Mouse (Mus musculus) heart, postnatal 0 days (tissue): ENCODE results near the gene Serpina3c. TPM values are rescaled to one million over a fixed set of nuclear protein-coding genes. Genes with fewer than 3 reads are reported as not detected.
"Not testable (repeated sequence)": the region's sequence is repeated elsewhere in the genome, so short reads cannot be mapped to it uniquely, and the experiment has no call there.

ENCODE experiments used
- ATAC-seq: fragments of 200-750 bp; cut with Nextera tagmentation; 2 replicates; pipeline ENCODE4 v1.8.0; 2017; ENCODE audit warnings: low read depth, moderate number of reproducible peaks, moderate library complexity; ENCODE audit not compliant: insufficient read depth
- DNase-seq: peaks from one replicate; pipeline ENCODE4 v3.0.0-alpha.2; 2016; ENCODE audit warnings: low spot score
- H3K27ac ChIP-seq: fragments of 300-500 bp; sonication (generic); 2 replicates; pipeline ENCODE4 v1.5.1; 2014; ENCODE audit warnings: low read depth, mild to moderate bottlenecking
- H3K27me3 ChIP-seq: fragments of 300-500 bp; sonication (generic); 2 replicates; pipeline ENCODE4 v1.6.1; 2014; ENCODE audit warnings: low read length, mixed read lengths; ENCODE audit not compliant: control insufficient read depth, insufficient read depth
- H3K36me3 ChIP-seq: fragments of 300-500 bp; sonication (generic); replicated peaks from 2 replicates; pipeline ENCODE4 v1.6.1; 2014; ENCODE audit warnings: low read length, mixed read lengths; ENCODE audit not compliant: control insufficient read depth, insufficient read depth
- H3K4me1 ChIP-seq: fragments of 300-500 bp; sonication (generic); 2 replicates; pipeline ENCODE4 v1.6.1; 2014; ENCODE audit warnings: antibody characterized with exemption; ENCODE audit not compliant: control insufficient read depth, insufficient read depth
- H3K4me2 ChIP-seq: fragments of 300-500 bp; sonication (generic); 2 replicates; pipeline ENCODE4 v1.6.1; 2014; ENCODE audit warnings: low read depth, mild to moderate bottlenecking, low read length, moderate library complexity
- H3K4me3 ChIP-seq: fragments of 300-500 bp; sonication (generic); 2 replicates; pipeline ENCODE4 v1.5.1; 2014; ENCODE audit warnings: low read depth, low read length
- H3K9ac ChIP-seq: fragments of 300-500 bp; sonication (generic); replicated peaks from 2 replicates; pipeline ENCODE4 v1.6.1; 2014; ENCODE audit warnings: low read depth, low read length, mixed read lengths
- H3K9me3 ChIP-seq: fragments of 300-500 bp; sonication (generic); replicated peaks from 2 replicates; pipeline ENCODE4 v1.6.1; 2016; ENCODE audit warnings: low read length; ENCODE audit not compliant: control insufficient read depth
- CTCF ChIP-seq: IDR thresholded peaks from 2 replicates; pipeline ENCODE4 v1.5.1; 2016; ENCODE audit warnings: antibody characterized with exemption, control low read depth, low read depth
- EP300 ChIP-seq: IDR thresholded peaks from 2 replicates; pipeline ENCODE4 v1.6.1; 2016; ENCODE audit warnings: antibody characterized with exemption, low read depth
- WGBS: fragments of 180-500 bp; shearing (Covaris S2); extraction: QIAGEN DNeasy Blood & Tissue Kit; methylation state at CpG from one replicate; pipeline ENCODE4 v1.1.7; 2014; 5-methylcytosine and 5-hydroxymethylcytosine counted together
- polyA plus RNA-seq: library from polyadenylated mRNA; unstranded; fragments of >200 nt; fragmentation: Nextera tagmentation; extraction: Ambion mirVana; gene quantifications from 2 replicates; pipeline ENCODE4 v1.2.1, GENCODE M21; 2015
- total RNA-seq: library from RNA; depleted of rRNA; stranded (reverse); fragments of >200 nt; gene quantifications from 2 replicates; pipeline ENCODE4 v1.2.3, GENCODE M21; 2014; ENCODE audit warnings: low replicate concordance

Gene Serpina3c
- total and polyA plus RNA-seq, 2 experiments from 2014 or later: 0.07 to 0.84 TPM

- WGBS: 67% methylated on average over 5 of the region's 5 CpGs
- no peaks in the 10 kb centered on the region for H3K36me3 ChIP-seq
- H3K9me3 ChIP-seq: no peaks in the 10 kb centered on the region
- H3K27me3 ChIP-seq: no peaks in the 10 kb centered on the region
- no peak for ATAC-seq
- no peak within 1 kb of the TSS for H3K4me2 ChIP-seq
- no peak within 1 kb of the TSS for H3K4me3 ChIP-seq
- no peaks in the 10 kb centered on the region for H3K4me1 ChIP-seq
- H3K27ac ChIP-seq: no peak within 1 kb of the TSS
- TF ChIP-seq CTCF: no peak
- TF ChIP-seq EP300: no peak
- no peak within 1 kb of the TSS for H3K9ac ChIP-seq
- no peak for DNase-seq
Measured at GRCm38 (mm10) chr12:104127696-104128095, 26.0 kb downstream of the Serpina3c start, which contains the start of gene Serpina3b. Gene Serpina3b, plus strand, starts transcription at chr12:104127996.

GRCm38 (mm10) chr12:104125021-104125560 lies 28.6 kb downstream of the Serpina3c start:
- no peak for DNase-seq
- Histone ChIP-seq H3K4me1 (no peaks in the 10 kb centered on the region), H3K27ac (no peak overlapping the region)

GRCm38 (mm10) chr12:104123996-104124395 lies 29.7 kb downstream of the Serpina3c start:
- Histone ChIP-seq H3K27me3 (no peaks in the 10 kb centered on the region), H3K9me3 (no peaks in the 10 kb centered on the region), H3K36me3 (no peaks in the 10 kb centered on the region), H3K4me2 (no peak overlapping the region), H3K4me1 (no peaks in the 10 kb centered on the region), H3K9ac (no peak overlapping the region), H3K27ac (no peak overlapping the region), H3K4me3 (no peak overlapping the region)
- 75% methylated on average over 2 of the region's 2 CpGs for WGBS
- no peak for DNase-seq
- no peak for ATAC-seq
- TF ChIP-seq EP300 (no peak), CTCF (no peak)

More at GRCm38 (mm10) chr12:104125021-104125560, 28.6 kb downstream of the Serpina3c start:
- Histone ChIP-seq H3K36me3 (no peaks in the 10 kb centered on the region), H3K9me3 (no peaks in the 10 kb centered on the region), H3K4me3 (no peak overlapping the region), H3K4me2 (no peak overlapping the region), H3K9ac (no peak overlapping the region), H3K27me3 (no peaks in the 10 kb centered on the region)
- no peak for ATAC-seq
- 50% methylated on average over 5 of the region's 5 CpGs for WGBS
- TF ChIP-seq EP300: no peak
- no peak for TF ChIP-seq CTCF

- no peak for TF ChIP-seq CTCF
- TF ChIP-seq EP300: no peak
- WGBS: 63% methylated on average over 1 of the region's 1 CpGs
- no peak for DNase-seq
- Histone ChIP-seq H3K36me3 (no peaks in the 10 kb centered on the region), H3K4me3 (no peak overlapping the region), H3K27me3 (no peaks in the 10 kb centered on the region), H3K27ac (no peak overlapping the region), H3K9ac (no peak overlapping the region), H3K9me3 (no peaks in the 10 kb centered on the region), H3K4me1 (no peaks in the 10 kb centered on the region), H3K4me2 (no peak overlapping the region)
- no peak for ATAC-seq
Measured at GRCm38 (mm10) chr12:104123097-104123496, 30.6 kb downstream of the Serpina3c start.

DNA sequence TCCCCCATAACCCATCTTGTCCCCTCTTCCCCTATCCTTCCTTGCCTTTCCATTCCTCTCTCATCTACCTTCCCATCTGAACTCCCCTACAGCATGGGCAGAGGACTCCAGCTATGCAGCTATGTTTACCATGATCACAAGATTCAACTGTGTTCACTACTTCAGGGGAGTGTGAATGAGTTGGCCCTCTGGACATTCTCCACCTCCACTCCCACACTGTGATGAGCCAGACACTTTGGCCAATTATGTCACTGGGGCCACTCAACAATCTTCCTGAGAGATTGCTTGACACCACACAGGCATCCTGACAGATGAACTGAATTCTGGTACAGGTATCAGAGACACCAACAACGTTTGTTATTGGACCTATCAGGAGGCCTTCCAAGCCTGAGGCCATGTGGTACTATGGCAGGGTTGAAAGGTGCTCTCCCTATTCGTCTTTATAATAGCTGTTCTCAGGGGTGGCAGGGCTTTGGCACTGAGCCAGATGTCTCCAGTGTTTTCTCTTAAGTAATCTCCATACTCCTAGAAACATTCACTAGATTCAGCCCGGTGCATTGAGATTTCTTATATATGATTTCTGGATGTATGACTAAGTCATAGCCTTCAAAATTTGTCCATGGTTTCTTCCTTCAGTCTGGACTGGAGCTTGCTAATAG lies 38.6 kb downstream of the Serpina3c start:
- TF ChIP-seq EP300 (no peak), CTCF (no peak)
- H3K36me3 ChIP-seq: no peaks in the 10 kb centered on the region
- DNase-seq: no peak
- 37% methylated on average over 3 of the region's 3 CpGs for WGBS
- H3K9me3 ChIP-seq: no peaks in the 10 kb centered on the region
- H3K27me3 ChIP-seq: no peaks in the 10 kb centered on the region
- no peak overlapping the region for H3K9ac ChIP-seq
- ATAC-seq: no peak
- no peak overlapping the region for H3K4me3 ChIP-seq
- H3K27ac ChIP-seq: no peak overlapping the region
- H3K4me2 ChIP-seq: no peak overlapping the region
- no peaks in the 10 kb centered on the region for H3K4me1 ChIP-seq

- H3K4me2 ChIP-seq, H3K9me3 ChIP-seq: not testable (repeated sequence)
Measured at GRCm38 (mm10) chr12:104112333-104112732, 41.3 kb downstream of the Serpina3c start, which contains the start of gene Serpina3a. Gene Serpina3a, plus strand, starts transcription at chr12:104112724.

More at GRCm38 (mm10) chr12:104112333-104112732, 41.3 kb downstream of the Serpina3c start, which contains the start of gene Serpina3a:
- not testable (repeated sequence) for H3K9ac ChIP-seq, H3K27me3 ChIP-seq, H3K36me3 ChIP-seq, H3K4me1 ChIP-seq, H3K27ac ChIP-seq, ATAC-seq, H3K4me3 ChIP-seq, DNase-seq
- 80% methylated on average over 10 of the region's 11 CpGs for WGBS
